Mouse (Mus musculus) 3134 (cell line): ENCODE data around the gene Ttc28.

ENCODE experiments used
- DNase-seq: peaks from one replicate; pipeline ENCODE4 v3.0.0-alpha.2; 2011; ENCODE audit warnings: low spot score; ENCODE audit not compliant: insufficient read length; ENCODE audit errors: extremely low read depth

Ttc28 gene

GRCm38 (mm10) chr5:111077261-111077660 lies 197.7 kb downstream of the Ttc28 start:
- no peak for DNase-seq

- no peak for DNase-seq
Measured at GRCm38 (mm10) chr5:111080601-111081000, 201.0 kb downstream of the Ttc28 start.

- no peak for DNase-seq
Measured at GRCm38 (mm10) chr5:111085849-111086248, 206.2 kb downstream of the Ttc28 start.

- no peak for DNase-seq
Measured at GRCm38 (mm10) chr5:111096750-111097149, 217.1 kb downstream of the Ttc28 start.

- DNase-seq: no peak
Measured at GRCm38 (mm10) chr5:111097233-111098160, 217.9 kb downstream of the Ttc28 start.

- DNase-seq: no peak
Measured at GRCm38 (mm10) chr5:111098516-111099274, 219.1 kb downstream of the Ttc28 start.

GRCm38 (mm10) chr5:111100585-111100984 lies 221.0 kb downstream of the Ttc28 start:
- DNase-seq: peak; percentile 20

- DNase-seq: no peak
Measured at GRCm38 (mm10) chr5:111101383-111101932, 221.9 kb downstream of the Ttc28 start.

- DNase-seq: no peak
Measured at GRCm38 (mm10) chr5:111104801-111105200, 225.2 kb downstream of the Ttc28 start.

- DNase-seq: no peak
Measured at GRCm38 (mm10) chr5:111111378-111111777, 231.8 kb downstream of the Ttc28 start.

- no peak for DNase-seq
Measured at GRCm38 (mm10) chr5:111113183-111113582, 233.6 kb downstream of the Ttc28 start.

GRCm38 (mm10) chr5:111113694-111114375 lies 234.2 kb downstream of the Ttc28 start:
- DNase-seq: no peak

GRCm38 (mm10) chr5:111114597-111114996 lies 235.0 kb downstream of the Ttc28 start:
- DNase-seq: no peak

- DNase-seq: no peak
Measured at GRCm38 (mm10) chr5:111115519-111116350, 236.1 kb downstream of the Ttc28 start.

- DNase-seq: no peak
Measured at GRCm38 (mm10) chr5:111119805-111120204, 240.2 kb downstream of the Ttc28 start.

GRCm38 (mm10) chr5:111120298-111120697 lies 240.7 kb downstream of the Ttc28 start:
- no peak for DNase-seq

GRCm38 (mm10) chr5:111120705-111121420 lies 241.3 kb downstream of the Ttc28 start:
- DNase-seq: peak; percentile 21

GRCm38 (mm10) chr5:111122332-111123049 lies 242.9 kb downstream of the Ttc28 start:
- peak; percentile 53 for DNase-seq
